Mouse (Mus musculus): ENCODE data around the gene Rad21l. TPM values are rescaled to one million over a fixed set of nuclear protein-coding genes. Genes with fewer than 3 reads are reported as not detected.

Gene Rad21l
- polyA plus RNA-seq (2015; fragmentation: Nextera tagmentation; extraction: Ambion mirVana), result 0.09 TPM in 1 of 2 replicates, not detected in the other

DNA sequence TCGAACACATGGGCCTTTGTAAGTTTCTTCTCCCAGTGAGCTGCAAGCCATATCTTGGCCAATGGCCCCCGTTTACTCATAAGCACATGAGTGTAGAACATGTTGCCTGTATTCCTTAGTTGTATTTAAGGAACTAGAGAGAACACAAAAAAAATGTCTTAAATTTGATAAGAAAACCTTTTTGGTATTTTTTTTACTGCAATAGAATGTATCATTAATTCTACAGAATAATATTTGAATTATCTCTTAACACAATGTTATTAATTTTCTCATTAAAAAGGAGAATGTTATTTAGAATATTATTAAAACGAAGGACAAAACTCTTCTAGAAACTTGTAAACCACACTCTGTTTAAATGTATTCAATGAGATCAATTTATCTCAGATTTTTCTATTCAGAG is at the start of gene Rad21l:
Gene Rad21l, minus strand, starts transcription at position 101 of the 400 bp plus-strand sequence.
- H3K9ac ChIP-seq (ENCODE audit: low read depth, low read length), result no peak within 1 kb of the TSS
- WGBS, result 79% methylated on average over 3 of the region's 3 CpGs
- no peak within 1 kb of the TSS for H3K27ac ChIP-seq (ENCODE audit: low read depth, low read length)
- no peak for ATAC-seq
- H3K36me3 ChIP-seq (ENCODE audit: control insufficient read depth, insufficient read depth), result no peaks in the 10 kb centered on the region
- 0 out of 2 replicates have a peak, but pooled peaks cover 3% of the 10 kb centered on the region for H3K27me3 ChIP-seq (replicated peaks; ENCODE audit: control insufficient read depth, insufficient read depth, low read length)
- no peak within 1 kb of the TSS for H3K4me3 ChIP-seq (ENCODE audit: low read depth, low read length)
- no peaks in the 10 kb centered on the region for H3K4me1 ChIP-seq (replicated peaks; ENCODE audit: control insufficient read depth, insufficient read depth, low read length)
- TF ChIP-seq CTCF (IDR thresholded peaks at IDR 0.05; ENCODE audit: low read depth), result no peak
- H3K9me3 ChIP-seq (ENCODE audit: control insufficient read depth), result no peaks in the 10 kb centered on the region
- H3K4me2 ChIP-seq (replicated peaks; ENCODE audit: low read depth), result no peak within 1 kb of the TSS

GRCm38 (mm10) chr2:151716318-151717055 is 48.2 kb upstream of the Rad21l start:
- Histone ChIP-seq H3K4me2 (replicated peaks; ENCODE audit: low read depth) (no peak overlapping the region), H3K9ac (ENCODE audit: low read depth, low read length) (no peak overlapping the region), H3K36me3 (ENCODE audit: control insufficient read depth, insufficient read depth) (peaks cover 42% of the 10 kb centered on the region), H3K9me3 (ENCODE audit: control insufficient read depth) (no peaks in the 10 kb centered on the region), H3K27me3 (replicated peaks; ENCODE audit: control insufficient read depth, insufficient read depth, low read length) (no peaks in the 10 kb centered on the region), H3K4me1 (replicated peaks; ENCODE audit: control insufficient read depth, insufficient read depth, low read length) (no peaks in the 10 kb centered on the region), H3K4me3 (ENCODE audit: low read depth, low read length) (no peak overlapping the region), H3K27ac (ENCODE audit: low read depth, low read length) (no peak overlapping the region)
- TF ChIP-seq CTCF (IDR thresholded peaks at IDR 0.05; ENCODE audit: low read depth), result no peak
- WGBS, result 71% methylated on average over 2 of the region's 2 CpGs
- no peak for ATAC-seq

DNA sequence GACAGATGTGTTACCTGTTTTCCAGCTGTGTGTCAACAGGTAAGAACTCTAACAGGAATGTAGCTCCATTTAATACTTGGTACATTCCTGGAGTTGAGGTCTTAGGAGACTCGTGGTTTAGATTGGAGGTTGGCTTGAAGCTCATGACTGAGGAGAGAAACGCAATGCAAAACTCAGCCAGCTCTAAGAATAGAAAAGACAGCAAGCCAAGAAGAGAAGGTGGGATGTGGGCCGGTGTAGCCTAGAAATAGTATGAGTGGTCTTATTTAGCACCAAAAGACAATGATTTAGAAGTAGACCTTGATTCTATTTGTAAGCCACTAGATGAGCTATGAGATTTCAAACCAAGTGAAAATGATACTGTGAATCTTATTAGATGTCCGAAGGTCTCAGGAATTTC is 47.2 kb upstream of the Rad21l start:
- no peak overlapping the region for H3K27ac ChIP-seq (ENCODE audit: low read depth, low read length)
- no peaks in the 10 kb centered on the region for H3K9me3 ChIP-seq (ENCODE audit: control insufficient read depth)
- H3K36me3 ChIP-seq (ENCODE audit: control insufficient read depth, insufficient read depth), result peaks cover 34% of the 10 kb centered on the region
- no peak overlapping the region for H3K4me3 ChIP-seq (ENCODE audit: low read depth, low read length)
- WGBS, result 92% methylated on average over 4 of the region's 4 CpGs
- H3K4me1 ChIP-seq (replicated peaks; ENCODE audit: control insufficient read depth, insufficient read depth, low read length), result no peaks in the 10 kb centered on the region
- no peak for TF ChIP-seq CTCF (IDR thresholded peaks at IDR 0.05; ENCODE audit: low read depth)
- no peak for ATAC-seq
- H3K4me2 ChIP-seq (replicated peaks; ENCODE audit: low read depth), result no peak overlapping the region
- no peak overlapping the region for H3K9ac ChIP-seq (ENCODE audit: low read depth, low read length)
- no peaks in the 10 kb centered on the region for H3K27me3 ChIP-seq (replicated peaks; ENCODE audit: control insufficient read depth, insufficient read depth, low read length)

- no peak for ATAC-seq
- Histone ChIP-seq H3K27me3 (replicated peaks; ENCODE audit: control insufficient read depth, insufficient read depth, low read length) (no peaks in the 10 kb centered on the region), H3K4me2 (replicated peaks; ENCODE audit: low read depth) (no peak overlapping the region), H3K36me3 (ENCODE audit: control insufficient read depth, insufficient read depth) (peaks cover 7% of the 10 kb centered on the region; the same call in 1 of the 2 replicates), H3K9ac (ENCODE audit: low read depth, low read length) (no peak overlapping the region), H3K9me3 (ENCODE audit: control insufficient read depth) (no peaks in the 10 kb centered on the region), H3K4me3 (ENCODE audit: low read depth, low read length) (no peak overlapping the region), H3K4me1 (replicated peaks; ENCODE audit: control insufficient read depth, insufficient read depth, low read length) (no peaks in the 10 kb centered on the region), H3K27ac (ENCODE audit: low read depth, low read length) (no peak overlapping the region; the same call in 1 of the 2 replicates)
- no peak for TF ChIP-seq CTCF (IDR thresholded peaks at IDR 0.05; ENCODE audit: low read depth)
- 36% methylated on average over 3 of the region's 3 CpGs for WGBS
Measured at GRCm38 (mm10) chr2:151712647-151713046, 44.3 kb upstream of the Rad21l start.

DNA sequence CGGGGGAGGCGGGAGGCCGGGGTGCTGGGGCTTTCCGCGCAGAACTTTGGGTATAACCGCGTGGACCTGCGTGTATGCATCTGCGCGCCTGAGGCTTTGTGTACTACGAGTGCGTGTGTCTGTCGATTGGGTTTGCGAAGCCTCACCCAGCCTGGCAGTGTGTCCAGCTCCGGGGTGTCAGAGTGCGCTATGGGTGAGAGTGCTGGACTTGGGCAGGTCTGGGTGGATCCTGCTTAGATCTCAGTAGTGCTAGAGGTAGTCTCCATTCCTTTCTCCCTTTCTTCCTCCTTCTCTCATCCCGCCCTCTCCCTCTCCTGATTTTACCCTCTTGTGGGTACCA is 34.5 kb upstream of the Rad21l start:
- peak; percentile 14; the same call in 1 of the 2 replicates for ATAC-seq
- Histone ChIP-seq H3K4me3 (ENCODE audit: low read depth, low read length) (peak overlapping the region; percentile 52), H3K27me3 (replicated peaks; ENCODE audit: control insufficient read depth, insufficient read depth, low read length) (peaks cover 15% of the 10 kb centered on the region; the same call in 1 of the 2 replicates), H3K27ac (ENCODE audit: low read depth, low read length) (no peak overlapping the region), H3K4me1 (replicated peaks; ENCODE audit: control insufficient read depth, insufficient read depth, low read length) (0 out of 2 replicates have a peak, but pooled peaks cover 6% of the 10 kb centered on the region), H3K9ac (ENCODE audit: low read depth, low read length) (peak overlapping the region; percentile 17; the same call in 1 of the 2 replicates), H3K9me3 (ENCODE audit: control insufficient read depth) (no peaks in the 10 kb centered on the region), H3K36me3 (ENCODE audit: control insufficient read depth, insufficient read depth) (no peaks in the 10 kb centered on the region), H3K4me2 (replicated peaks; ENCODE audit: low read depth) (peak overlapping the region; percentile 99)
- WGBS, result 0% methylated on average over 17 of the region's 17 CpGs
- TF ChIP-seq CTCF (IDR thresholded peaks at IDR 0.05; ENCODE audit: low read depth), result no peak

DNA sequence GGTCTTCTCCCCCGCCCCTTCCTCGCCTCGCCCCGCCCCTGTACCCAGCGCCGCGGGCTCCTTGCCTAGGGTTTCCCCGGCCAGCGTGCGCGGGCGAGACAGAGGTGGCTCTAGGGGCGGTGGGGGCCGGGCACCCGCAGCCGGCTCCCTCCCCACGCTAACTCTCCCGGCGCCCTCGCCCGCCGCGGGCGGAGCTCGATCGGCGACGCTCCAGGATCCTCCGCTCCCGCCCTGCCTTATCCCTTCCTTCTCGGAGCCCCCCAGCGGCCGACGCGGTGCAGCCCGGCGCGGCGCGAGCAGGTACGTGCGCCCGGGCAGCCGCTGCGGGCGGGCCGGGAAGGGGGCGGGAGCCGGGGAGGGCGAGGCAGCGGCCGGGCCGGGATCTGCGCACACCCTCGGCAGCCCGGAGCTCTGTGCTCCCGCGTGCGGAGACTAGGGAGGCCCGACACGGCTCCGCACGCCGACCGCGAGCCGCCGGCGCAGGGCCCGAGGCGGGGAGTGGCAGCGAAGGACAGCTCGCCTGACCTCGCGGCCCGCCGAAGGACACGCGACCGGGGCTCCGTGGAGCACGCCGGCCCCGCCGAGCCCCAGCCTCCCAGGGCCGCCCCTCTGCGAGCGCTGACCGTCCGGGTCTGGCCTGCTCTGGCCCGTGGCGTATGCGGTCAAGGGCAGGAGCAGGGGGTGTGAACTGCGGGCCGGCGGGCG is 34.0 kb upstream of the Rad21l start:
- peak; percentile 64 for ATAC-seq
- 0 out of 2 replicates have a peak, but pooled peaks cover 6% of the 10 kb centered on the region for H3K4me1 ChIP-seq (replicated peaks; ENCODE audit: control insufficient read depth, insufficient read depth, low read length)
- peak; percentile 52 for TF ChIP-seq CTCF (IDR thresholded peaks at IDR 0.05; ENCODE audit: low read depth)
- no peaks in the 10 kb centered on the region for H3K36me3 ChIP-seq (ENCODE audit: control insufficient read depth, insufficient read depth)
- no peak overlapping the region for H3K27ac ChIP-seq (ENCODE audit: low read depth, low read length)
- under 1% methylated on average over 75 of the region's 97 CpGs for WGBS
- H3K4me3 ChIP-seq (ENCODE audit: low read depth, low read length), result peak overlapping the region; percentile 52
- no peaks in the 10 kb centered on the region for H3K9me3 ChIP-seq (ENCODE audit: control insufficient read depth)
- peak overlapping the region; percentile 99 for H3K4me2 ChIP-seq (replicated peaks; ENCODE audit: low read depth)
- peaks cover 15% of the 10 kb centered on the region; the same call in 1 of the 2 replicates for H3K27me3 ChIP-seq (replicated peaks; ENCODE audit: control insufficient read depth, insufficient read depth, low read length)
- peak overlapping the region; percentile 17 for H3K9ac ChIP-seq (ENCODE audit: low read depth, low read length)
